Mouse (Mus musculus) erythroid progenitor cell, adult 5-6 weeks (primary cell): Measurements from ENCODE around the gene Ubl4b. TPM values are rescaled to one million over a fixed set of nuclear protein-coding genes. Genes with fewer than 3 reads are reported as not detected.

Source experiments
- ATAC-seq: replicated peaks from 2 replicates; pipeline ENCODE4 v1.8.0; 2016; ENCODE audit warnings: moderate number of reproducible peaks, mild to moderate bottlenecking, moderate TSS enrichment, inconsistent platforms; ENCODE audit not compliant: poor library complexity, low FRiP score, severe bottlenecking
- total RNA-seq, 2 experiments: library from RNA; stranded (forward) in 1 of 2; stranded (reverse) in 1 of 2; fragments of 150-400 nt in 1 of 2; fragments of 186-747, 209-891 nt in 1 of 2; gene quantifications; 2 replicates each; pipeline versions ENCODE4 v1.2.3 to v1.2.4; 2015 to 2017; ENCODE audit warnings: low replicate concordance in 2 of 2

Ubl4b gene
- total RNA-seq, 2 experiments from 2014 or later: not detected

- no peak for ATAC-seq
Observed at GRCm38 (mm10) chr3:107576807-107577206, 21.9 kb upstream of the Ubl4b start.

- ATAC-seq: no peak
Observed at GRCm38 (mm10) chr3:107571205-107571604, 16.3 kb upstream of the Ubl4b start.

- no peak for ATAC-seq
Observed at GRCm38 (mm10) chr3:107568721-107569120, 13.8 kb upstream of the Ubl4b start.

GRCm38 (mm10) chr3:107567766-107568165 is 12.9 kb upstream of the Ubl4b start:
- no peak for ATAC-seq

- ATAC-seq: no peak
Observed at GRCm38 (mm10) chr3:107565331-107565730, 10.5 kb upstream of the Ubl4b start.

GRCm38 (mm10) chr3:107563880-107564279 is 9.0 kb upstream of the Ubl4b start:
- ATAC-seq: no peak

GRCm38 (mm10) chr3:107562591-107562990 is 7.7 kb upstream of the Ubl4b start:
- ATAC-seq: no peak

GRCm38 (mm10) chr3:107562104-107562503 is 7.2 kb upstream of the Ubl4b start:
- ATAC-seq: no peak

- ATAC-seq: peak; percentile 57; the same call in 1 of the 2 replicates
Observed at GRCm38 (mm10) chr3:107559183-107559582, 4.3 kb upstream of the Ubl4b start.

- no peak for ATAC-seq
Observed at GRCm38 (mm10) chr3:107558740-107559139, 3.9 kb upstream of the Ubl4b start.

GRCm38 (mm10) chr3:107550409-107551049 is 4.3 kb downstream of the Ubl4b start:
- no peak for ATAC-seq

- no peak for ATAC-seq
Observed at GRCm38 (mm10) chr3:107546956-107547355, 7.9 kb downstream of the Ubl4b start.

GRCm38 (mm10) chr3:107545716-107546412 is 9.0 kb downstream of the Ubl4b start:
- no peak for ATAC-seq

GRCm38 (mm10) chr3:107545278-107545677 is 9.6 kb downstream of the Ubl4b start:
- ATAC-seq: no peak

GRCm38 (mm10) chr3:107543158-107544080 is 11.5 kb downstream of the Ubl4b start:
- no peak for ATAC-seq

- ATAC-seq: no peak
Observed at GRCm38 (mm10) chr3:107542584-107542983, 12.3 kb downstream of the Ubl4b start.

GRCm38 (mm10) chr3:107537504-107537889 is 17.4 kb downstream of the Ubl4b start:
- ATAC-seq: no peak

- ATAC-seq: no peak
Observed at GRCm38 (mm10) chr3:107536810-107537503, 17.9 kb downstream of the Ubl4b start.

- ATAC-seq: no peak
Observed at GRCm38 (mm10) chr3:107534951-107535350, 19.9 kb downstream of the Ubl4b start.

GRCm38 (mm10) chr3:107533532-107533931 is 21.3 kb downstream of the Ubl4b start:
- no peak for ATAC-seq
